Mouse (Mus musculus): ENCODE data around the gene Gm3194.
"Not testable (repeated sequence)": the region's sequence is repeated elsewhere in the genome, so short reads cannot be mapped to it uniquely, and the experiment has no call there.

Gm3194 gene

GRCm38 (mm10) chr14:5455367-5455766 lies at the start of gene Gm3194:
TSS of gene Gm3194 (minus strand) at chr14:5455467.
- not testable (repeated sequence) for DNase-seq

DNA sequence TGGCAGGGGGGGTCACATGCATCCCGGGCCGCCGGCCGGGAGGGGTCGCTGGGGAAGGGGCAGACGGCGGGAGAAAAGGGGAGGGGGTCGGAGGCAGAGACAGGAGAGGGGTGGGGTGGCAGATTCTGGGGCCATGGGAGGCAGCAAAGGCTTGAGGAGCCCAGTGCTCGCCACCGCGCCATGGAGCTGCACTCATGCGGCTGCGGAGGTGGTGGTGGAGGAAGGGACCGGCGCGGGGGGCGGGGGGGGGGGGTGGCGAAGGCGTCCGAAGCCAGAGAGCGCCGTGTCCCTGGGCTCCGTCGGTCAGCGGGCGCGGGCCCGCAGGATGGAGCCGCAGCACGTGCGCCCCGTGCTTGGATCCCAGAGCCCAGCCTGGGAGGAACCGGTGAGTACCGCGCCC lies 46.1 kb upstream of the Gm3194 start, which contains the start of gene Gm3488:
Gene Gm3488 (plus strand): TSS at position 301 of the 400 bp plus-strand sequence.
- DNase-seq = not testable (repeated sequence)

GRCm38 (mm10) chr14:5483907-5484306 lies 28.6 kb upstream of the Gm3194 start, which contains the start of gene Gm3187:
TSS of gene Gm3187 (plus strand) at chr14:5484207.
- not testable (repeated sequence) for DNase-seq

GRCm38 (mm10) chr14:5477730-5478129 lies 22.5 kb upstream of the Gm3194 start, which contains the start of gene Gm8246:
TSS of gene Gm8246 (minus strand) at chr14:5477830.
- DNase-seq = not testable (repeated sequence)

DNA sequence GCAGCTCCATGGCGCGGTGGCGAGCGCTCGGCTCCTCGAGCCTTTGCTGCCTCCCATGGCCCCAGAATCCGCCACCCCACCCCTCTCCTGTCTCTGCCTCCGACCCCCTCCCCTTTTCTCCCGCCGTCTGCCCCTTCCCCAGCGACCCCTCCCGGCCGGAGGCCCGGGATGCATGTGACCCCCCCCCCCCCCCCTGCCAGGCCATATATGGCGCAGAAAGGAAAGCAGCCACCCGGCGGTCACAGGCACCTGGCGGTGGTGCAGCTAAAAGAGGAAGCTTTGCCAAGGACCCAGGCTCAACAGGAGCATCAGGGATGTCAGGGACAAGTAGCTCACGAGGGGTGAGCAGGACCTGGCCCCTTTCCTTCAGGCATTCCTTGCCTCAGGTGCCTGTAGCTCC lies 5.2 kb upstream of the Gm3194 start:
- not testable (repeated sequence) for DNase-seq

DNA sequence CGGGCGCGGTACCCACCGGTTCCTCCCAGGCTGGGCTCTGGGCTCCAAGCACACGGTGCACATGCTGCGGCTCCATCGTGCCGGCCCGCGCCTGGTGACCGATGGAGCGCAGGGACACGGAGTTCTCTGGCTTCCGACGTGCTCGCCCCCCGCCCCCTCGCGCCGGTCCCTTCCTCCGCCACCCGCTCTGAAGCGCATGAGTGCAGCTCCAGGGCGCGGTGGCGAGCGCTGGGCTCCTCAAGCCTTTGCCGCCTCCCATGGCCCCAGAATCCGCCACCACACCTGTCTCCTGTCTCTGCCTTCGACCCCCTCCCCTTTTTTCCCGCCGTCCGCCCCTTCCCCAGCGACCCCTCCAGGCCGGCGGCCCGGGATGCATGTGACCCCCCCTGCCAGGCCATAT lies 66.3 kb downstream of the Gm3194 start, which contains the start of gene Gm3500:
Gene Gm3500 (minus strand): TSS at position 101 of the 400 bp plus-strand sequence.
- not testable (repeated sequence) for DNase-seq

Data from kidney, adult 18-20 months (tissue).